Mouse (Mus musculus): Measurements from ENCODE around the gene Il4ra. TPM values are rescaled to one million over a fixed set of nuclear protein-coding genes. Genes with fewer than 3 reads are reported as not detected.

The Il4ra gene
- polyA plus RNA-seq, 1 experiment from 2014 or later, result 5.6 TPM

DNA sequence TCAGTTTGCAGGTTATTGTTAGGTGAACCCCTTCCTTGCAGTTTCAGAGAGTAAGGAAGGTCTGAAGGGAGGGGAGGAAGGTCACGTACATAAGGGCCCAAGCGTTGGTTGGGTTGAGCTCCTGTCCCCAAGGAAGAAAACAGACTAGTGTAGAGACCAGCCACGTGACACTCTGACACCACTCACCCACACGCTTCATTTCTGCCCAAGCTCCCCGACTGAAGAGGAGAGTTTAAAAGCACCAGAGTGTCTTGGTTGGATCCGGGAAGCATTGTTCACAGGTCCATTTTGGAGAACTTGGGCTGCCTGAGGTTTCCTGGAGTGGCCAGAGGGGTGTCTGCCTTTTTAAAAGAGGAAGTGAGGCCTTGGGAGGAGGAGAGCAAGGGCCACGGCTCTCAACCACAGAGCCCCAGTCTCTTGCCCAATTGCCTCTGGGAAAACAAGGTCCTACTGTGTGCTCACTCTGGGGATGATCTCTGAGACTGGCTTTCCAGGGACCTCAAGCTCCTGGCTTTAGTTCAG is 3.5 kb downstream of the Il4ra start:
- Histone ChIP-seq H3K9me3 (ENCODE audit: control insufficient read depth, low read length) (no peaks in the 10 kb centered on the region), H3K9ac (ENCODE audit: low read depth, low read length) (no peak overlapping the region), H3K27me3 (replicated peaks; ENCODE audit: control insufficient read depth, insufficient read depth, low read length) (no peaks in the 10 kb centered on the region), H3K36me3 (ENCODE audit: control insufficient read depth, insufficient read depth, low read length) (no peaks in the 10 kb centered on the region), H3K4me1 (ENCODE audit: control insufficient read depth, insufficient read depth, low read depth, low read length) (peaks cover 9% of the 10 kb centered on the region), H3K4me3 (ENCODE audit: low read length) (no peak overlapping the region), H3K27ac (ENCODE audit: low read depth, low read length) (no peak overlapping the region), H3K4me2 (ENCODE audit: low read length) (no peak overlapping the region)
- 87% methylated on average over 7 of the region's 7 CpGs for WGBS
- ATAC-seq, result no peak

DNA sequence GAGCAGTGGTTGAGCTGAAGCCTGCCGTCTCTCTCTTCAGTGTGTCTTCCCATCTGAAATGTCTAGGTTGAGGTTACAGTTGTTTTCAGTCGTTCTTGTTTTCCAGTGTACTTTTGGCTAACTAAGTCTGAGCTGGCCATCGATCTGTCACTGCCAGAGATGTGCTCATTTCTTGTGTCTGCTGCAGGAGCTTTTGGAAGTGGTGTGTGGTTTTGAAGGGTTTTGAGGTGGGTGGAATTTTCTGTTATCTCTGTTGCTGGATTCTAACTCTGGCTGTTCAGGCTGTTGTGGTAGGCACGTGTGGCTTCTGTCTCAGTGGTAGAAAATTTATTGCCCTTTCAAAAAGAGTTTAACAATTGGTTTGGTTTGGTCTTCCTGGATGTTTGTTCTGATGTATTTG is 4.2 kb downstream of the Il4ra start:
- peaks cover 12% of the 10 kb centered on the region for H3K4me1 ChIP-seq (ENCODE audit: control insufficient read depth, insufficient read depth, low read depth, low read length)
- H3K27ac ChIP-seq (ENCODE audit: low read depth, low read length), result no peak overlapping the region
- H3K36me3 ChIP-seq (ENCODE audit: control insufficient read depth, insufficient read depth, low read length), result no peaks in the 10 kb centered on the region
- H3K27me3 ChIP-seq (replicated peaks; ENCODE audit: control insufficient read depth, insufficient read depth, low read length), result no peaks in the 10 kb centered on the region
- 84% methylated on average over 4 of the region's 4 CpGs for WGBS
- no peak overlapping the region for H3K9ac ChIP-seq (ENCODE audit: low read depth, low read length)
- no peak for ATAC-seq
- no peaks in the 10 kb centered on the region for H3K9me3 ChIP-seq (ENCODE audit: control insufficient read depth, low read length)
- H3K4me2 ChIP-seq (ENCODE audit: low read length), result no peak overlapping the region
- H3K4me3 ChIP-seq (ENCODE audit: low read length), result no peak overlapping the region

DNA sequence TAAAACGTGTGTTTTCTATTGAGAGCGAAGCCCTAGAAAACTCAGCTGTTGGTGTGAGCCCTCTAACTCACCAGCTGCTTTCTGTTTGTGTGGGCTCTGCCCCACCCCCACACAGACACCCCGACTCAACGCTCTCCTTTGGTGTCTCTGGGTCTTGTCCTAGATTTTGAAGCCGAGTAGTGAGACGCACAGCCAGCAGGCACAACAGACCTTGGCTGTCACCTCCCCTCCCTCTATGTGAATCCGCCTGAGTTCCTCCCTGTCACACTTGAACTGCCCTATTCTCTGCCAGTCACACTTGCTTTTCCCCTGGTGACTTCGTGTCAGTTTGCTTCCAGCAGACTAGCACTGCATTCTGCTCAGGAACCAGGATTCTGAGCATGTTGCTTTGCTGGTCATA is 4.9 kb downstream of the Il4ra start:
- no peak overlapping the region for H3K4me3 ChIP-seq (ENCODE audit: low read length)
- no peak overlapping the region for H3K27ac ChIP-seq (ENCODE audit: low read depth, low read length)
- no peaks in the 10 kb centered on the region for H3K36me3 ChIP-seq (ENCODE audit: control insufficient read depth, insufficient read depth, low read length)
- 54% methylated on average over 8 of the region's 8 CpGs for WGBS
- no peak for ATAC-seq
- no peaks in the 10 kb centered on the region for H3K9me3 ChIP-seq (ENCODE audit: control insufficient read depth, low read length)
- H3K4me2 ChIP-seq (ENCODE audit: low read length), result no peak overlapping the region
- no peaks in the 10 kb centered on the region for H3K27me3 ChIP-seq (replicated peaks; ENCODE audit: control insufficient read depth, insufficient read depth, low read length)
- peaks cover 4% of the 10 kb centered on the region; the same call in 1 of the 2 replicates for H3K4me1 ChIP-seq (ENCODE audit: control insufficient read depth, insufficient read depth, low read depth, low read length)
- H3K9ac ChIP-seq (ENCODE audit: low read depth, low read length), result no peak overlapping the region

DNA sequence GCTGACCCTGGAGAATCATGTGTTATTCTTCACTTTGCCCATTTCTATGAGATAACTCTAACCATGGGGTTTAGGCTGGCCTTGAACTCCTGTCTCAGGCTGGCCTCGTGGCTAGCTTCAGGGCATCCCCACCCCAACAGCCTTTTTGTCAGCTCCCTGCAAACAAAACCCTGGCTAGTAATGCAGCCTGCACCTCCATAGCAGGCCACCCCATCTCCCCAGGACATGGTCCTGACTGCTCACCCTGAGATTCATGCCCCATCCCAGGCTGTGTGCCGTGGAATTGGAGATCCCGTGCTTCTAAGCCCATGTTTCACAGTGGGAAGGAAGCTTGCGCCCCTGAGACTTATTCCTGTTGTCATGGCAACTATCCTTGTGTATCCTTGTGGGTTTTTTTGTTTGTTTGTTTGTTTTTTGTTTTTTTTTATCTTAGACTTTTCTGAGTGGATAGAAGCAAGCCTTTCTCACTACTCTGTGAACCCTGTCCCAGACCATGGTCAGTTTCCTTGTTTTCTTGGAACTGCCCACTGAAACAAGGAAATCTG is 6.6 kb downstream of the Il4ra start:
- WGBS, result 56% methylated on average over 4 of the region's 4 CpGs
- H3K36me3 ChIP-seq (ENCODE audit: control insufficient read depth, insufficient read depth, low read length), result no peaks in the 10 kb centered on the region
- H3K27ac ChIP-seq (ENCODE audit: low read depth, low read length), result no peak overlapping the region

DNA sequence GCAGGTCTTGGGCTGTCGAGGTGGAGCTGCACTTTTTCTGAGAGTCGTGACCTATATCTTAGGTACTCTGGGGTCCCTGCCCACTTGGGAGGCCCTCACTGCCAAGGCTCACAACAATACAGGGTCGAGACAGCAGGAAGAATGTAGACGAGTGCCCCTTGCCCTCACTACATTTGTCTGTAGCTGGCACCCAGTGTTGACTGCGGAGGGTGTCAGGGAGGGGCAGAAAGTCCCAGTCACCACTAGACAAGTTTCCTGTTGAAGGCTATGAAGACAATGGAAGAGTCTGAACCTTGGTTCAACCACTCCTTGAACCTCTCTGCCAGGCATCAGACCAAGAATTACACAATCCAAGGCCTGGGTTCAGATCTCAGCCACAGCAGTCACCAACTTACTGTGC is 7.1 kb downstream of the Il4ra start:
- 0 out of 2 replicates have a peak, but pooled peaks cover 4% of the 10 kb centered on the region for H3K4me1 ChIP-seq (ENCODE audit: control insufficient read depth, insufficient read depth, low read depth, low read length)
- H3K27me3 ChIP-seq (replicated peaks; ENCODE audit: control insufficient read depth, insufficient read depth, low read length), result no peaks in the 10 kb centered on the region
- H3K9me3 ChIP-seq (ENCODE audit: control insufficient read depth, low read length), result no peaks in the 10 kb centered on the region
- H3K4me2 ChIP-seq (ENCODE audit: low read length), result no peak overlapping the region
- no peak overlapping the region for H3K4me3 ChIP-seq (ENCODE audit: low read length)
- H3K36me3 ChIP-seq (ENCODE audit: control insufficient read depth, insufficient read depth, low read length), result no peaks in the 10 kb centered on the region
- no peak for ATAC-seq
- WGBS, result 53% methylated on average over 5 of the region's 5 CpGs
- no peak overlapping the region for H3K9ac ChIP-seq (ENCODE audit: low read depth, low read length)
- H3K27ac ChIP-seq (ENCODE audit: low read depth, low read length), result no peak overlapping the region

More for the DNA sequence above, 6.6 kb downstream of the Il4ra start:
- H3K4me1 ChIP-seq (ENCODE audit: control insufficient read depth, insufficient read depth, low read depth, low read length), result 0 out of 2 replicates have a peak, but pooled peaks cover 4% of the 10 kb centered on the region
- no peak overlapping the region for H3K4me2 ChIP-seq (ENCODE audit: low read length)
- no peak overlapping the region for H3K4me3 ChIP-seq (ENCODE audit: low read length)
- H3K9me3 ChIP-seq (ENCODE audit: control insufficient read depth, low read length), result no peaks in the 10 kb centered on the region
- H3K9ac ChIP-seq (ENCODE audit: low read depth, low read length), result no peak overlapping the region
- no peaks in the 10 kb centered on the region for H3K27me3 ChIP-seq (replicated peaks; ENCODE audit: control insufficient read depth, insufficient read depth, low read length)
- ATAC-seq, result no peak

DNA sequence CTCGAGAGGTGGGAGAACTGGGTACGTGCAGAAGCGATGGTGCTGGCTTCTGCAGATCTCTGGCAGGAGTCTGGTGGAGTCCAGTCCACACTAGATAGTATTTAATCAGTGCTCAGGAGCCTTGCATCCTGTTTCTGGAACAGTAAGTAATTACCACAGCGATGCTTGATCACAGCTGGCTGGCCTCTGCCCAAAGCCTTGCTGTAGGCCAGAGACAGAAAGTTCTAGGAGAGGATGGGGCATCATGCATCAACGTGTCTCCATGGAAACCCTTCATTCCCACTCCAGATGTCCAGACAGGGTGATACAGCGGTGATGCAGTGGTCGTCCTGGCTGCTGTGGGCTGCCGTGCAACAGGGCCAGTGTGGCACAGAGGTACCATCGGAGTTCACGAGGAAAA is 7.6 kb downstream of the Il4ra start:
- 0 out of 2 replicates have a peak, but pooled peaks cover 4% of the 10 kb centered on the region for H3K4me1 ChIP-seq (ENCODE audit: control insufficient read depth, insufficient read depth, low read depth, low read length)
- no peak overlapping the region for H3K27ac ChIP-seq (ENCODE audit: low read depth, low read length)
- no peak for ATAC-seq
- no peaks in the 10 kb centered on the region for H3K36me3 ChIP-seq (ENCODE audit: control insufficient read depth, insufficient read depth, low read length)
- H3K9me3 ChIP-seq (ENCODE audit: control insufficient read depth, low read length), result no peaks in the 10 kb centered on the region
- H3K4me3 ChIP-seq (ENCODE audit: low read length), result no peak overlapping the region
- H3K4me2 ChIP-seq (ENCODE audit: low read length), result no peak overlapping the region
- 85% methylated on average over 10 of the region's 10 CpGs for WGBS
- H3K27me3 ChIP-seq (replicated peaks; ENCODE audit: control insufficient read depth, insufficient read depth, low read length), result no peaks in the 10 kb centered on the region
- H3K9ac ChIP-seq (ENCODE audit: low read depth, low read length), result no peak overlapping the region

DNA sequence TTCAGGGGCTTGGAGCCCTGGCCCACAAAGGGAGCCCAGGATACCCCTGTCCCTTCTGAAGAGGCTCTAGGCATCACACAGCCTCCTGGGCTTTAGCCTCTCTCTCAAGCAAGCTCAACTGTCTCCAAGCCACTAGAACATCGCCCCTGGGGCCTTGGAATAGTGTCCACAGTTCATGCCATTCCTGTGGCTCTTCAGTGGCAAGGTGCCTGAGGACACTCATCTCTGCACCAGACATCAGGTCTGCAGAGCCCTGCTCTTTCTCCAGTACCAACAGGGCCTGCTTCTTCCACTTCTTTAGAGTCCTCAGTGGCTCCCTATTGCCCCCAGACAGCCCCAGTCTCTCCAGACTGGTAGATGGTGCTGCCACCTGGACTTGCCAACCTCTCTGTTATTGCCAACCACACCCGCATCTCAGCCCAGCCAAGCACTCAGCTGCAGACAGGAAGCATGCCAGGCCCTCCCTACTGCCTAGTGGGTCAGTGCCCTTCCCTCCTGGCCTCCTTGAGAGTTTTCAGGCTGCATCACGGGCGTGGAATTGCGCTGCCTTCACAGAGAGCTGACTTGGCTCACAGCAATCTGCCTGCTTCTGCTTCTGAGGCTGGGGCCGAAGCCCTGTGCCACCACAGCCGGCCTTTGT is 8.3 kb downstream of the Il4ra start:
- Histone ChIP-seq H3K27ac (ENCODE audit: low read depth, low read length) (no peak overlapping the region), H3K9ac (ENCODE audit: low read depth, low read length) (no peak overlapping the region), H3K4me2 (ENCODE audit: low read length) (no peak overlapping the region), H3K4me3 (ENCODE audit: low read length) (no peak overlapping the region), H3K36me3 (ENCODE audit: control insufficient read depth, insufficient read depth, low read length) (no peaks in the 10 kb centered on the region), H3K4me1 (ENCODE audit: control insufficient read depth, insufficient read depth, low read depth, low read length) (0 out of 2 replicates have a peak, but pooled peaks cover 4% of the 10 kb centered on the region), H3K9me3 (ENCODE audit: control insufficient read depth, low read length) (no peaks in the 10 kb centered on the region), H3K27me3 (replicated peaks; ENCODE audit: control insufficient read depth, insufficient read depth, low read length) (no peaks in the 10 kb centered on the region)
- 76% methylated on average over 7 of the region's 7 CpGs for WGBS
- ATAC-seq, result no peak

DNA sequence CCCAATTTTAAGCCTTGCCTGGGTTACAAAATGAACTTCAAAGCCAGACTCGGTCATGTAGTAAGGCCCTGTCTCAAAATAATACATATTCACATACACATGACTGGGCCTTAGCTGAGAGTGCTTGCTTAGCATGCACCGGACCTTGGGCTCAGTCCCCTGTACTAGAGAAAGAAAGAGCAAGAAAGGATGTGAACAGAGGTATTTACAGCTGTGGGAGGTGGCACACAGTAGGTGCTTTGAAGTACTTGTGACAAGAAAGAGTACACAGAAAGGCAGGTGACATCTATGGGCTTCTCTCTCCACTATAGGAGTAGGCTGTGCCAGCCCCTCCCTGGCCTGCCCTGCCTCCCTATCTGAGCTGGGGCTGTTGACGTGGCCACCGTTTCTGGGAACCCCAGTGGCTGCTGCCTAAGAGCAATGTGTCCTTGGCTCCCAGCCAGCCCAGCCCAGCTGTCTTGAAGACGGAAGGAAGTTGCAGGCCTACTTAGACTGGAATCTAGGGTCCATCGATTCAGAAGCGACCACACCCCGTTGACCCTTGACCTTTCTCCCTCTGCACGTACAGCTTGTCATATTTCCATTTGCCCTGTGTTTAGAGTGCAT is 9.3 kb downstream of the Il4ra start:
- WGBS, result 63% methylated on average over 9 of the region's 9 CpGs
- Histone ChIP-seq H3K27me3 (replicated peaks; ENCODE audit: control insufficient read depth, insufficient read depth, low read length) (no peaks in the 10 kb centered on the region), H3K9ac (ENCODE audit: low read depth, low read length) (no peak overlapping the region), H3K4me3 (ENCODE audit: low read length) (no peak overlapping the region), H3K4me1 (ENCODE audit: control insufficient read depth, insufficient read depth, low read depth, low read length) (0 out of 2 replicates have a peak, but pooled peaks cover 4% of the 10 kb centered on the region), H3K4me2 (ENCODE audit: low read length) (no peak overlapping the region), H3K36me3 (ENCODE audit: control insufficient read depth, insufficient read depth, low read length) (no peaks in the 10 kb centered on the region), H3K27ac (ENCODE audit: low read depth, low read length) (no peak overlapping the region), H3K9me3 (ENCODE audit: control insufficient read depth, low read length) (no peaks in the 10 kb centered on the region)
- ATAC-seq, result 0 out of 2 replicates have a peak, but pooled peaks have one; percentile 24

DNA sequence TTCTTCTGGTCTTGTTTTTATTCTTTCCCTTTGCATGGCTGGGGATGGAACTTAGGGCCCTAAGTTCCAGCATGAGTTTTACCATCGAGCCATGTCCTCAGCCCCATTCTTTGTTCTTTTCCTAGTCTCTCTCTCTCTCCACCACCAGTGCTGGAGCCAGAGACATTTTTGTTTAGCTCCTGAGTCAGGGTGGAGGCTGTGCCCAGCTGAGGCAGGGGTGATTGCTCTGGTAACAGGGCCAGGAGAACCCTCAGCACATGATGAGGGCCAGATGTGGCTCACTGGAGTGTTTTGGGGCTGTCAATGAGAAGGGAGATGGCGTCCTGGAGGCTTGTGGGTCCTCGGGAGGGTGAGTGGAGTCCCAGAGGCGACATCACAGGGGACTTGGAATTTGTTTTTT is 10.5 kb downstream of the Il4ra start:
- Histone ChIP-seq H3K27me3 (replicated peaks; ENCODE audit: control insufficient read depth, insufficient read depth, low read length) (no peaks in the 10 kb centered on the region), H3K4me2 (ENCODE audit: low read length) (no peak overlapping the region), H3K9ac (ENCODE audit: low read depth, low read length) (no peak overlapping the region), H3K9me3 (ENCODE audit: control insufficient read depth, low read length) (no peaks in the 10 kb centered on the region), H3K27ac (ENCODE audit: low read depth, low read length) (no peak overlapping the region), H3K4me3 (ENCODE audit: low read length) (no peak overlapping the region), H3K4me1 (ENCODE audit: control insufficient read depth, insufficient read depth, low read depth, low read length) (0 out of 2 replicates have a peak, but pooled peaks cover 4% of the 10 kb centered on the region), H3K36me3 (ENCODE audit: control insufficient read depth, insufficient read depth, low read length) (no peaks in the 10 kb centered on the region)
- WGBS, result 74% methylated on average over 4 of the region's 4 CpGs
- ATAC-seq, result no peak
